Comparison of ENCODE assay signal across 19 mouse cellular contexts in genomic region chr6:93589935-93590334, GRCm38 (mm10).
"Had no signal": no experiment of that assay in that cellular context is flagged by ENCODE, and none has a peak within 500 bp of the region (broad histone marks: within the 10 kb centered on the region; RNA-seq: fewer than 3 reads in every experiment).

No protein-coding gene starts in this region.

- H3K27ac ChIP-seq: kidney, embryonic 15.5 days; left cerebral cortex, adult 2 months; liver, embryonic 13.5 days; macrophage; midbrain, embryonic 13.5 days; neural tube, embryonic 12.5 days; neural tube, embryonic 15.5 days; stomach, postnatal 0 days had no signal

- DNase-seq: kidney, adult 8-10 months; kidney, postnatal 10 days; kidney, postnatal 36 days; layer of hippocampus, postnatal 36 days; liver, embryonic 13.5 days; lung, adult 2 months; right cerebral cortex, adult 18-20 months; right cerebral cortex, postnatal 14 days; right cerebral cortex, postnatal 4 days; thymus, adult 2 months; thymus, postnatal 14 days; thymus, postnatal 4 days had no signal

- H3K27me3 ChIP-seq: kidney, embryonic 15.5 days; liver, embryonic 13.5 days; midbrain, embryonic 13.5 days; neural tube, embryonic 12.5 days; neural tube, embryonic 15.5 days had no signal

- H3K9me3 ChIP-seq: kidney, embryonic 15.5 days; liver, embryonic 13.5 days; midbrain, embryonic 13.5 days; neural tube, embryonic 12.5 days; neural tube, embryonic 15.5 days had no signal

- ATAC-seq: midbrain, embryonic 13.5 days had no signal

- H3K4me1 ChIP-seq: kidney, embryonic 15.5 days; liver, embryonic 13.5 days; midbrain, embryonic 13.5 days; neural tube, embryonic 12.5 days; neural tube, embryonic 15.5 days had no signal

- H3K9ac ChIP-seq: kidney, embryonic 15.5 days; liver, embryonic 13.5 days; midbrain, embryonic 13.5 days; neural tube, embryonic 12.5 days; neural tube, embryonic 15.5 days had no signal

- H3K4me3 ChIP-seq: kidney, embryonic 15.5 days; left cerebral cortex, adult 2 months; liver, embryonic 13.5 days; midbrain, embryonic 13.5 days; neural tube, embryonic 12.5 days; neural tube, embryonic 15.5 days had no signal

- H3K4me2 ChIP-seq: kidney, embryonic 15.5 days; liver, embryonic 13.5 days; midbrain, embryonic 13.5 days; neural tube, embryonic 12.5 days; neural tube, embryonic 15.5 days had no signal

- H3K36me3 ChIP-seq: kidney, embryonic 15.5 days; liver, embryonic 13.5 days; midbrain, embryonic 13.5 days; neural tube, embryonic 12.5 days; neural tube, embryonic 15.5 days had no signal
